Mouse (Mus musculus) layer of hippocampus, adult 8-10 months (tissue): ENCODE measurements around the gene Cyp20a1. TPM values are rescaled to one million over a fixed set of nuclear protein-coding genes. Genes with fewer than 3 reads are reported as not detected.

Source experiments
- total RNA-seq, 4 experiments: library from RNA; stranded (reverse); gene quantifications; 2 replicates each; pipeline ENCODE4 v1.2.4; 2022

Gene Cyp20a1
- total RNA-seq, 4 experiments from 2014 or later = 10.9 to 17.3 (median 12.5) TPM

Other genes with a start within 250 kb of the Cyp20a1 start
- gene Carf, start 245.1 kb upstream of the Cyp20a1 start, total RNA-seq = 10 to 100 TPM; 22.2 to 33.6 (median 24.8) TPM
- 10 to 100 TPM; 34.0 to 40.8 (median 34.6) TPM for gene Wdr12, start 244.7 kb upstream of the Cyp20a1 start, total RNA-seq
- 10 to 100 TPM; 22.9 to 32.4 (median 24.3) TPM for gene Nbeal1, start 162.7 kb upstream of the Cyp20a1 start, total RNA-seq
- gene Abi2, start 66.3 kb downstream of the Cyp20a1 start, total RNA-seq = 100 to 1,000 TPM; 330 to 363 (median 340) TPM
- 10 to 100 TPM; 50.7 to 69.1 (median 62.3) TPM for gene Raph1, start 223.8 kb downstream of the Cyp20a1 start, total RNA-seq